Mouse (Mus musculus) heart, postnatal 0 days (tissue): ENCODE measurements around the gene Cers6.

Experiments used
- CTCF ChIP-seq: IDR thresholded peaks from 2 replicates; pipeline ENCODE4 v1.5.1; 2016; ENCODE audit warnings: antibody characterized with exemption, control low read depth, low read depth
- EP300 ChIP-seq: IDR thresholded peaks from 2 replicates; pipeline ENCODE4 v1.6.1; 2016; ENCODE audit warnings: antibody characterized with exemption, low read depth

GRCm38 (mm10) chr2:68902546-68902945 lies 41.3 kb downstream of the Cers6 start:
- TF ChIP-seq CTCF (no peak), EP300 (no peak)
